Mouse (Mus musculus) CH12.LX (cell line): ENCODE data around the gene Prkag3. TPM values are rescaled to one million over a fixed set of nuclear protein-coding genes. Genes with fewer than 3 reads are reported as not detected.
A peak's percentile ranks its signal among the peaks of the same experiment; 100 is the strongest.

Source experiments
- DNase-seq: peaks from one replicate; pipeline ENCODE4 v3.0.0-alpha.2; 2013; ENCODE audit errors: extremely low read depth
- H3K27ac ChIP-seq: 2 replicates; pipeline ENCODE4 v1.5.1; 2012; ENCODE audit warnings: low read depth, mild to moderate bottlenecking, control low read depth, moderate library complexity; ENCODE audit not compliant: insufficient read depth
- H3K27me3 ChIP-seq: replicated peaks from 2 replicates; pipeline ENCODE3; 2012; ENCODE audit warnings: inconsistent platforms
- H3K36me3 ChIP-seq, 2 experiments: replicated peaks in 1 of 2; 2 replicates each; pipeline versions ENCODE3 to v1.6.1; 2012; ENCODE audit warnings: inconsistent platforms in 1 of 2, low read length in 1 of 2, mild to moderate bottlenecking in 1 of 2, mixed read lengths in 1 of 2, moderate library complexity in 1 of 2; ENCODE audit not compliant: control insufficient read depth in 1 of 2, insufficient read depth in 1 of 2
- H3K4me1 ChIP-seq, 2 experiments: 2 replicates each; pipeline ENCODE4 v1.6.1; 2012; ENCODE audit warnings: inconsistent platforms in 1 of 2, moderate library complexity in 1 of 2; ENCODE audit not compliant: insufficient read depth in 2 of 2, control insufficient read depth in 1 of 2
- H3K4me2 ChIP-seq: 2 replicates; pipeline ENCODE4 v1.6.1; 2012; ENCODE audit warnings: low read depth, mild to moderate bottlenecking, control low read depth; ENCODE audit not compliant: poor library complexity, insufficient read depth, severe bottlenecking
- H3K4me3 ChIP-seq, 3 experiments: fragments of 150-350 bp in 1 of 3; sonication (generic) in 1 of 3; replicated peaks in 1 of 3; 2 replicates each; pipeline versions ENCODE3 to v1.5.1; 2011 to 2012; ENCODE audit warnings: low read depth in 2 of 3, low read length in 2 of 3, mild to moderate bottlenecking in 2 of 3, moderate library complexity in 2 of 3, control low read depth in 1 of 3, improper control_type of control experiment in 1 of 3, inconsistent platforms in 1 of 3, mixed read lengths in 1 of 3; ENCODE audit not compliant: poor library complexity in 1 of 3
- H3K79me2 ChIP-seq: replicated peaks from 2 replicates; pipeline ENCODE4 v1.6.1; 2012; ENCODE audit warnings: mild to moderate bottlenecking, moderate library complexity; ENCODE audit not compliant: control insufficient read depth, poor library complexity, insufficient read depth, severe bottlenecking; ENCODE audit errors: extremely low read depth
- H3K9ac ChIP-seq: 2 replicates; pipeline ENCODE4 v1.6.1; 2012; ENCODE audit warnings: low read depth, mild to moderate bottlenecking, control low read depth, moderate library complexity; ENCODE audit not compliant: insufficient read depth
- H3K9me3 ChIP-seq: replicated peaks from 2 replicates; pipeline ENCODE3; 2012; ENCODE audit warnings: low read length, inconsistent platforms, mixed read lengths
- BHLHE40 ChIP-seq: IDR thresholded peaks from 2 replicates; pipeline ENCODE4 v1.6.1; 2011; ENCODE audit warnings: mild to moderate bottlenecking, low read depth, low read length, improper control_type of control experiment
- CTCF ChIP-seq, 2 experiments: IDR thresholded peaks in 1 of 2; conservative IDR thresholded peaks in 1 of 2; 2 replicates each; pipeline ENCODE4 v1.5.1; 2011 to 2012; ENCODE audit warnings: low read depth in 2 of 2, low read length in 2 of 2, improper control_type of control experiment in 1 of 2, inconsistent platforms in 1 of 2, mild to moderate bottlenecking in 1 of 2, moderate library complexity in 1 of 2
- E2F4 ChIP-seq: IDR thresholded peaks from 2 replicates; pipeline ENCODE4 v1.6.1; 2011; ENCODE audit warnings: low read depth, low read length, improper control_type of control experiment; ENCODE audit not compliant: insufficient replicate concordance
- ELF1 ChIP-seq: IDR thresholded peaks from 2 replicates; pipeline ENCODE4 v1.6.1; 2014; ENCODE audit warnings: low read depth, mild to moderate bottlenecking, inconsistent platforms, low read length, improper control_type of control experiment
- EP300 ChIP-seq: IDR thresholded peaks from 2 replicates; pipeline ENCODE4 v1.6.1; 2011; ENCODE audit warnings: low read length, improper control_type of control experiment
- ETS1 ChIP-seq: conservative IDR thresholded peaks from 2 replicates; pipeline ENCODE4 v1.6.1; 2012; ENCODE audit warnings: low read depth, mild to moderate bottlenecking, inconsistent platforms, low read length, improper control_type of control experiment, moderate library complexity
- GABPA ChIP-seq: IDR thresholded peaks from 2 replicates; pipeline ENCODE4 v1.6.1; 2012; ENCODE audit warnings: low read depth, low read length, improper control_type of control experiment, inconsistent platforms; ENCODE audit not compliant: insufficient replicate concordance
- HCFC1 ChIP-seq: IDR thresholded peaks from 2 replicates; pipeline ENCODE4 v1.6.1; 2012; ENCODE audit warnings: low read depth, mild to moderate bottlenecking, inconsistent platforms, low read length, improper control_type of control experiment
- IRF4 ChIP-seq: IDR thresholded peaks from 2 replicates; pipeline ENCODE4 v1.6.1; 2014; ENCODE audit warnings: low read depth, mild to moderate bottlenecking, inconsistent platforms, low read length, improper control_type of control experiment
- JUN ChIP-seq: IDR thresholded peaks from 2 replicates; pipeline ENCODE4 v1.6.1; 2011; ENCODE audit warnings: low read depth, mild to moderate bottlenecking, low read length, improper control_type of control experiment, moderate library complexity; ENCODE audit not compliant: insufficient read depth
- KAT2A ChIP-seq: IDR thresholded peaks from 2 replicates; pipeline ENCODE4 v1.6.1; 2012; ENCODE audit warnings: low read length, improper control_type of control experiment, inconsistent platforms; ENCODE audit not compliant: insufficient replicate concordance
- MAFK ChIP-seq: IDR thresholded peaks from 2 replicates; pipeline ENCODE4 v1.6.1; 2011; ENCODE audit warnings: low read length, improper control_type of control experiment; ENCODE audit not compliant: insufficient replicate concordance
- MAX ChIP-seq: IDR thresholded peaks from 2 replicates; pipeline ENCODE4 v1.6.1; 2011; ENCODE audit warnings: low read length, improper control_type of control experiment
- MEF2A ChIP-seq: IDR thresholded peaks from 2 replicates; pipeline ENCODE4 v1.6.1; 2014; ENCODE audit warnings: low read depth, mild to moderate bottlenecking, inconsistent platforms, low read length, improper control_type of control experiment, borderline replicate concordance
- NELFE ChIP-seq: IDR thresholded peaks from 2 replicates; pipeline ENCODE4 v1.6.1; 2011; ENCODE audit warnings: low read depth, low read length, improper control_type of control experiment
- PAX5 ChIP-seq: IDR thresholded peaks from 2 replicates; pipeline ENCODE4 v1.6.1; 2012; ENCODE audit warnings: low read length, inconsistent platforms, mixed read lengths
- POLR2A ChIP-seq: IDR thresholded peaks from 2 replicates; pipeline ENCODE4 v1.6.1; 2011; ENCODE audit warnings: low read depth, mild to moderate bottlenecking, improper control_type of control experiment, low read length
- RCOR1 ChIP-seq: conservative IDR thresholded peaks from 2 replicates; pipeline ENCODE4 v1.6.1; 2012; ENCODE audit warnings: low read depth, mild to moderate bottlenecking, inconsistent platforms, low read length, improper control_type of control experiment
- TBP ChIP-seq: conservative IDR thresholded peaks from 2 replicates; pipeline ENCODE4 v1.6.1; 2011; ENCODE audit warnings: low read depth, low read length, improper control_type of control experiment
- USF1 ChIP-seq: IDR thresholded peaks from 2 replicates; pipeline ENCODE4 v1.6.1; 2014; ENCODE audit warnings: low read depth, mild to moderate bottlenecking, inconsistent platforms, low read length, improper control_type of control experiment
- USF2 ChIP-seq: conservative IDR thresholded peaks from 2 replicates; pipeline ENCODE4 v1.6.1; 2011; ENCODE audit warnings: low read depth, low read length, improper control_type of control experiment
- ZC3H11A ChIP-seq: IDR thresholded peaks from 2 replicates; pipeline ENCODE4 v1.6.1; 2012; ENCODE audit warnings: low read depth, mild to moderate bottlenecking, inconsistent platforms, low read length, improper control_type of control experiment
- ZKSCAN1 ChIP-seq: IDR thresholded peaks from 2 replicates; pipeline ENCODE4 v1.6.1; 2012; ENCODE audit warnings: low read depth, inconsistent platforms, low read length, improper control_type of control experiment, borderline replicate concordance
- dilution Hi-C: fragments of 300-500 bp; cut with MboI; formaldehyde crosslinking; loops from 2 replicates; pipeline ENCODE4 v1.14.3; 2020; ENCODE audit warnings: low sequenced_read_pairs; ENCODE audit not compliant: extremely low pct_unique_long_range_greater_than_20kb, extremely low pct_ligation_motif_present
- in situ Hi-C: fragments of 300-500 bp; cut with MboI; formaldehyde crosslinking; loops from 3 replicates; pipeline ENCODE4 v1.14.3; 2019; ENCODE audit warnings: low sequenced_read_pairs, low pct_ligation_motif_present, low pct_unique_long_range_greater_than_20kb, mixed read lengths
- polyA plus RNA-seq: library from polyadenylated mRNA; unstranded; fragments of >175 nt; gene quantifications from 2 replicates; pipeline ENCODE4 v1.2.1, GENCODE M21; 2012; ENCODE audit warnings: low read depth; ENCODE audit not compliant: insufficient read length
- total RNA-seq, 2 experiments: library from RNA; depleted of rRNA; stranded (reverse); fragments of 300-350 nt in 1 of 2; fragments of >200 nt in 1 of 2; gene quantifications; 2 replicates each; pipeline ENCODE4 v1.2.3; 2012 to 2014

The Prkag3 gene
- total and polyA plus RNA-seq, 3 experiments, result 0.09 to 0.13 TPM; not detected in 1

DNA sequence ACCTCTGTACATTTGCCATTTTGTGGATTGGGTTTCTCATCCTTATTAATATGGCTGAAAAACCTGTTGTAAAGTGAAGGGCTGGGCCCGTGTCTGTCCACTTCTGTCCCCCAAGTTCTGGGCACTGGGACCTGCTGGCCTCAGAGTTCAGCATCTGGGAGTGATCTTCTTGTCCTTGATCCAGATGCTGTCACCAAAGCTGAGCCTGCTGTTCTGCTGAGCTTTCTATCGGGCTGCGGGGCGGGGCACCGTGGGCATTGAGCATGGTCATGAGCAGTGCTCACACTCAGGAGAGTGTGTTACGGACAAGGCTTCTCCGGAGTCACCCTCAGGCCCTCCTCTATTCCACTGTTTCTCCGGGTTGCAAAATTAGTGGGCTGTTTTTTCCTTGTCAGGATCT, 30.9 kb downstream of the Prkag3 start:
- Histone ChIP-seq H3K27ac (no peak overlapping the region), H3K79me2 (no peaks in the 10 kb centered on the region), H3K36me3 (no peaks in the 10 kb centered on the region), H3K27me3 (no peaks in the 10 kb centered on the region), H3K9me3 (no peaks in the 10 kb centered on the region), H3K4me1 (peaks cover 7 to 29% of the 10 kb centered on the region in 2 experiments), H3K9ac (no peak overlapping the region), H3K4me2 (no peak overlapping the region), H3K4me3 (no peak overlapping the region)
- dilution Hi-C loops, result no loop called here
- DNase-seq, result no peak
- in situ Hi-C loops, result loop anchor here (5.0 kb wide), 1 partner anchor 34 kb away; no protein-coding TSS in a partner anchor
- TF ChIP-seq TBP (no peak), MAFK (no peak), MAX (no peak), ZKSCAN1 (no peak), POLR2A (no peak), RCOR1 (no peak), ELF1 (no peak), USF2 (no peak), JUN (no peak), MEF2A (no peak), GABPA (no peak)

- TF ChIP-seq GABPA, result no peak
- 0 out of 2 replicates have a peak, but pooled peaks have one; percentile 6 for TF ChIP-seq USF2
- TF ChIP-seq TBP, result no peak
- no peak for TF ChIP-seq MAX
- TF ChIP-seq USF1, result peak; percentile 10; the same call in 1 of the 2 replicates
- no peak for DNase-seq
- Histone ChIP-seq H3K27me3 (no peaks in the 10 kb centered on the region), H3K9me3 (no peaks in the 10 kb centered on the region), H3K36me3 (no peaks in the 10 kb centered on the region), H3K79me2 (no peaks in the 10 kb centered on the region), H3K4me2 (no peak overlapping the region), H3K4me1 (peaks cover 0 to 24% of the 10 kb centered on the region in 2 experiments; a peak in 3 of 4 replicates), H3K4me3 (no peak overlapping the region), H3K27ac (no peak overlapping the region), H3K9ac (no peak overlapping the region)
- dilution Hi-C loops, result no loop called here
- in situ Hi-C loops, result loop anchor here (5.0 kb wide), 1 partner anchor 36 kb away; no protein-coding TSS in a partner anchor
Observed at GRCm38 (mm10) chr1:74715886-74716285, 33.1 kb downstream of the Prkag3 start.

DNA sequence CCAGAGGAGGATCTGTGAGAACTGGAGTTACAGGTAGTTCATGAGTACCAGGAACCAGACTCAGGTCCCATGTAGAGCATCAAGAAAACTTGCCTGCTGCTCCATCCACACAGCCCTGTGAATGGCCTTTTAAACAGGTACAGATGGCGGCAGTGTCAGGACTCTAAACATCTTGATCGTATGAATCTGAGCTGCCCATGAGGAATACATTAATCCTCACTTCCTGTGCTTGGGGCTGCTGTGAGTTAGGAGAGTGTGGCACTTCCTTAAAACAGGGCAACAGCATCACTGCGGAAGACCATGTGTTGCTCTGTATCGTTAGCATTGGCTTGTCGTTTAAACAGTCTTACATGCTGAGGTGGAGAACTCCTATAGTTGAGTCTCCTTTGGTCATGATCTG, 33.6 kb downstream of the Prkag3 start:
- dilution Hi-C loops, result no loop called here
- H3K9me3 ChIP-seq, result no peaks in the 10 kb centered on the region
- H3K36me3 ChIP-seq, result no peaks in the 10 kb centered on the region
- no peaks in the 10 kb centered on the region for H3K27me3 ChIP-seq
- in situ Hi-C loops, result loop anchor here (5.0 kb wide), 1 partner anchor 37 kb away; no protein-coding TSS in a partner anchor
- no peak overlapping the region for H3K4me2 ChIP-seq
- no peak overlapping the region for H3K9ac ChIP-seq
- no peak overlapping the region for H3K4me3 ChIP-seq
- H3K27ac ChIP-seq, result no peak overlapping the region
- TF ChIP-seq ETS1 (no peak), E2F4 (no peak), BHLHE40 (no peak), HCFC1 (no peak), EP300 (no peak), USF2 (no peak), USF1 (no peak), PAX5 (no peak), NELFE (no peak), JUN (no peak), ZC3H11A (no peak), KAT2A (no peak), MAX (no peak), CTCF (conservative IDR thresholded peaks at IDR 0.05 in 1 of 2, IDR thresholded peaks at IDR 0.05 in 1 of 2; ENCODE audit: low read depth in 2 of 2, low read length in 2 of 2) (no peak), IRF4 (no peak)
- H3K4me1 ChIP-seq, result peaks cover 0 to 21% of the 10 kb centered on the region in 2 experiments; a peak in 3 of 4 replicates
- H3K79me2 ChIP-seq, result no peaks in the 10 kb centered on the region
- no peak for DNase-seq
